Mouse (Mus musculus) frontal cortex, postnatal 25 days (tissue): Measurements from ENCODE around the gene Kbtbd7.
A peak's percentile ranks its signal among the peaks of the same experiment; 100 is the strongest.
"Not testable (repeated sequence)": the region's sequence is repeated elsewhere in the genome, so short reads cannot be mapped to it uniquely, and the experiment has no call there.

Experiments used
- DNase-seq, 2 experiments: peaks; one replicate each; pipeline ENCODE4 v3.0.0; 2022; ENCODE audit warnings: low spot score in 2 of 2

Kbtbd7 gene

DNA sequence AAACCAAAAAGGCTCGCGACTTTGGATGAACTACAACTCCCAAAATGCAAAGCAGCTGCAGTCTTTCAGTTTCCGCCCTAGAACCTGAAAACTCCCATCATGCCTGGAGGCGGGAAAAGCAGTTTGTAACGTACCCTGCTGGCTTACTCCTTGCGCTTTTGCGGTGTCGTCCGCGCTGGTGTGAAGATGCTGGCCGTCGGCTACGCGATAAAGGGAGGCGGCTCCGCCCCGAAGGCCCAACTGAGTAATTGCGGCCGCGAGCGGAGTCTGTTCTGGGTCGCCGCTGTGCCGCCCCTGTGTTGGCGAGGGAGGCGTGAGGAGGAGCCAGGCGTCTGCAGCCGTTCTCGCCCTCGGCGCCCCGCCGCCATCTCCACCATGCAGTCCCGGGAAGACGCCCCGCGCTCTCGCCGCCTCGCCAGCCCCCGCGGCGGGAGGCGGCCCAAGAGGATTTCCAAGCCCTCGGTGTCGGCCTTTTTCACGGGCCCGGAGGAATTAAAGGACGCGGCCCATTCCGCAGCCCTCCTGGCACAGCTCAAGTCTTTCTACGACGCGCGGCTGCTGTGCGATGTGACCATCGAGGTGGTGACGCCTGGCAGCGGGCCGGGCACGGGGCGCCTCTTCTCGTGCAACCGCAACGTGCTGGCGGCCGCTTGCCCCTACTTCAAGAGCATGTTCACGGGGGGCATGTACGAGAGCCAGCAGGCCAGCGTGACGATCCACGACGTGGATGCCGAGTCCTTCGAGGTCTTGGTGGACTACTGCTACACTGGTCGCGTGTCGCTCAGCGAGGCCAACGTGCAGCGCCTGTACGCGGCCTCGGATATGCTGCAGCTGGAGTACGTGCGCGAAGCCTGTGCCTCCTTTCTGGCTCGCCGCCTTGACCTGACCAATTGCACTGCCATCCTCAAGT is 25.6 kb downstream of the Kbtbd7 start, which contains the start of gene Kbtbd6:
Gene Kbtbd6 (plus strand): TSS at position 155 of the 910 bp plus-strand sequence.
- peak; percentile 57 to 63 for DNase-seq

DNA sequence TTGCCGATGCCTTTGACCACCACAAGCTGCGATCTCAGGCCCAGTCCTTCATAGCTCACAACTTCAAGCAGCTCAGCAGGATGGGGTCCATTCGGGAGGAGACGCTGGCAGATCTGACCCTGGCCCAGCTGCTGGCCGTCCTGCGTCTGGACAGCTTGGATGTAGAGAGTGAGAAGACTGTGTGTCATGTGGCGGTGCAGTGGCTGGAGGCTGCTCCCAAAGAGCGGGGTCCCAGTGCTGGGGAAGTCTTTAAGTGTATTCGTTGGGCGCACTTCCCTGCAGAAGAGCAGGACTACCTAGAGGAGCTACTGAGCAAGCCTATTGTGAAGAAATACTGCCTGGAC is 26.3 kb downstream of the Kbtbd7 start:
- DNase-seq = not testable (repeated sequence)

DNA sequence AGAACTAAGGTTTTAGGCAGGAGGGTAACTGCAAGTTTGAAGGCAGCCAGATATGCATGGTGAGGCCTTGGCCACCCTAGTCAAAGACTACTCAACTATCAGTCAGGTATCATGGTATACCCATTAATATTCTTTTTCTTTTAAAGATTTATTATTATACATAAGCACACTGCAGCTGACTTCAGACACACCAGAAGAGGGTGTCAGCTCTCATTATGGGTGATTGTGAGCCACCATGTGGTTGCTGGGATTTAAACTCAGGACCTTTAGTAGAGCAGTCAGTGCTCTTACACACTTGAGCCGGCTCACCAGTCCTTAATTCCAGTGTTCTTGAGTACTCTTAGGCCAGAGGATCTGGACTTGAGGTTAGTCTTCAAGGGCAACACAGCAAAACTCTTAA is 34.1 kb downstream of the Kbtbd7 start:
- DNase-seq = no peak

DNA sequence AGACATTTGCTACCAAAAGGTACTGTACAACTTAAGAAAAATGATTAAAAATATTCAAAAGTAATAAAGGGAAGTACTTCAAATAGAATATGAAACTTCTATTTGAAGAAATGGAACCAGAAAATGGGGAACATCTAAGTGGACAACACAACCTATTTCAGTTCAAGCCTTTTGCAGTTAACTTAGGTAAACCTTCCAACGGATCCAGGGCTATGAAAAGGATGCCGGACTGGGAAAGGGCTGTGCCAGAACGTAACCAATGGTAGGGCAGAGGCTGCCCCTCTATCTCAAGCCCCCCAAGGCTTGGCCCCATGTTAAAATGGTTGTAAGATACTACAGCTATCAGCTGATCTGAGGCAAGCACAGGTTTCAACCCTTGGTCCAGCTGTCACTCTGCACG is 34.7 kb downstream of the Kbtbd7 start:
- no peak for DNase-seq

DNA sequence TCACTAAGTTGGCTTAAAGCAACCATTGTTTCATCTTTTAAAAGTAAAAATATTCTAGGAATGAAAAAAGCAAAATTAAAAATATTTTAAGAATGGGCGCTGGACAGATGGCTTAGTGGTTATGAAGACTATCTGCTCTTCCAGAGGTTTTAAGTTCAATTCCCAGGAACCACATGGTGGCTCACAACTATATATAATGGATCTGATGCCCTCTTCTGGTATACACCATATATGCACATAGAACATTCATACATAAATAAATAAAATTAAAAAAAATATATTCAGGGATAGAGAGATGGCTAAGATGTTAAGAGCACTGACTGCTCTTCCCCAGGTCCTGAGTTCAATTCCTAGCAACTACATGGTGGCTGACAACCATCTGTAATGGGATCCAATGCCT is 39.3 kb downstream of the Kbtbd7 start:
- DNase-seq = no peak

DNA sequence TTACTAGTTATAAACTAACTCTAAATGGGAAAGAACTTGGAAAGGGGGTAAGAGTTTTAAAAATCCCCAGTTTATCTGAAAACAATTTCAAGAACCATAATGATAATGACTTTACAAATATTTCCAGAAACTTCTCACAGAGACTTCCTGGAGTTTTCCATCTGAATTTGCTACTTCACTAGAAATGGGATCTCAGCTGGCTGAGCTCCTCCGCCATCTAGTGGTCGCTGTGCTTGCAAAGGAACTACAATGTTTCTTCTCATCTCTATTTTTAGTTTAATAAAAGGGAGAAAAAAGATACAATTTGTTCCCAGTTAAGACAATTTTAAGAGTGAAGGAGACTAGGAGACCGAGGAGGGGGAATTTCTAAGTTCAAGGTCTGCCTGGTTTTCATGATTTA is 41.3 kb downstream of the Kbtbd7 start:
- peak in 1 of 2 experiments; percentile 48 for DNase-seq

DNA sequence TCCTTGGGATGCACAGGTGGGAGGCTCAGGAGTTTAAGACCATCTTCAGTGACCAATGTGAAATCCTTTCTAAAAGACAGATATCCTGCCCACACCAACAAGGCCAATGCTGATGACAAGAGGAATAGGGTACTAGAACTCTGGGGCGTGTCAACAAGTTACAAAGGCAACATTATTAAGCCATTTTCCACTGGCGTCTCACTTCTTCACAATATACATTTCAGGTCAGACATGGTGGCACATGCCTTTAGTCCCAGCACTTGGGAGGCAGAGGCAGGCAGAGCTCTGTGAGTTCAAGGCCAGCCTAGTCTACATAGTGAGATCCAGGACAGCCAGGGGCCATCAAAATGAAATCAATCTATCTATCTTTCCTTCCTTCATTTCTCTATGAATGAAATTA is 47.1 kb downstream of the Kbtbd7 start:
- no peak for DNase-seq
